Mouse (Mus musculus): ENCODE results near the gene Cryaa. TPM values are rescaled to one million over a fixed set of nuclear protein-coding genes. Genes with fewer than 3 reads are reported as not detected.

The Cryaa gene
- polyA plus RNA-seq, 1 experiment from 2014 or later: not detected

DNA sequence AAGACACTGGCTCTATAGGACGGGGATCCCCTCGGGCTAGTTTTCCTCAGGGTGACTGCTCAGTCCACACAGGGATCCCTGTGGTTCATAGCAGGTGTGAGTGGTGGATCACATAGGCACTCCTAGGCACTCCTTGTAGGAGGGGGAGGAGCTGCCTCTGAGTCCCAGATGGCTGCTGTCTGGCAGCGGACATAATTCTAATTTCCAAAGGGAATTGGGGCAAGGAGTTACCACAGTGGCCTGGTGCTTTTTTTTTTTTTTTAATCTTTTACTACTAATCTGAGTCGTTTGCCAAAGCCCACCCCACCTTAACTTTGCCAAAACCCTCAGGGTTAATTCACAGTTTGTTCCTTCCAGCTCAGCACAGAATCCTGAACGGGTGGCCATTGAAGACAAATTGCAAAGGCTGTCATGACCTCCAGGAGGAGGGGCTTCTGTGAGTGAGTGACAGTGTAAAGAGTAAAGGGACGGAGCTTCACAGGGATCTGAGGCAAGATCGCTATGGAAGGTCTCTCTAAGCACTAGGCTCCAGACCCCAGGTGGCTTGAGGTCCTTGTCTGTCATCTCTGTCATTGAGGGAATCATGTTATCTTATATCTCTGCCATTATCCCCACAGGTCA, 31.6 kb downstream of the Cryaa start:
- Histone ChIP-seq H3K4me3 (ENCODE audit: low read depth, low read length) (no peak overlapping the region), H3K9me3 (ENCODE audit: control insufficient read depth, low read length) (no peaks in the 10 kb centered on the region), H3K27me3 (ENCODE audit: control insufficient read depth, insufficient read depth, low read length) (no peaks in the 10 kb centered on the region), H3K4me1 (replicated peaks; ENCODE audit: control insufficient read depth, insufficient read depth, low read length) (no peaks in the 10 kb centered on the region), H3K4me2 (ENCODE audit: low read depth, low read length, severe bottlenecking) (no peak overlapping the region), H3K9ac (ENCODE audit: low read length) (no peak overlapping the region), H3K36me3 (ENCODE audit: control insufficient read depth, insufficient read depth, low read length) (no peaks in the 10 kb centered on the region), H3K27ac (ENCODE audit: low read depth, low read length) (no peak overlapping the region)
- 63% methylated on average over 7 of the region's 7 CpGs for WGBS
- DNase-seq (ENCODE audit: low spot score) (no peak), ATAC-seq (replicated peaks; ENCODE audit: low FRiP score) (no peak)

DNA sequence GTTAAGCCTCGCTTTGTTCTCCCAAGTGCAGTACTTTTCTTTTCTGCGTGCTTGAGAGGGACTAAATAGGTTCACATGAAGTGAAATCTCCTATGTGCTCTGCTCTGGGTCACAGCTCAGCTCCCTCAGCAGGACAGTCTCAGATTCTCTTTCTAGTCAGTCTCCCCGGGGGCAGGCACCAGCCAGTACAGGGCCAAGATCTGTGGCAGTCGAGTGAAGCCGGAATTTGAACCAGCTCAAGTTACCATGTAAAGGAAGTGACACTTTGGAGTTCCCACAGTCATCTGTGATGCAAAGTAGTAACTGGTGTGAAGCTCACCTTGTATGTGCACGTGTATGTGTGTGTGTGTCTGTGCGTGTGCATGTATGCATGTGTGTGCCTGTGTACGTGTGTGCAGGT, 32.8 kb downstream of the Cryaa start:
- 82% methylated on average over 8 of the region's 8 CpGs for WGBS
- no peak overlapping the region for H3K4me3 ChIP-seq (ENCODE audit: low read depth, low read length)
- H3K27ac ChIP-seq (ENCODE audit: low read depth, low read length): no peak overlapping the region
- ATAC-seq (replicated peaks; ENCODE audit: low FRiP score) (no peak), DNase-seq (ENCODE audit: low spot score) (no peak)
- H3K9ac ChIP-seq (ENCODE audit: low read length): no peak overlapping the region
- H3K9me3 ChIP-seq (ENCODE audit: control insufficient read depth, low read length): no peaks in the 10 kb centered on the region
- no peak overlapping the region for H3K4me2 ChIP-seq (ENCODE audit: low read depth, low read length, severe bottlenecking)
- H3K36me3 ChIP-seq (ENCODE audit: control insufficient read depth, insufficient read depth, low read length): no peaks in the 10 kb centered on the region
- no peaks in the 10 kb centered on the region for H3K27me3 ChIP-seq (ENCODE audit: control insufficient read depth, insufficient read depth, low read length)
- H3K4me1 ChIP-seq (replicated peaks; ENCODE audit: control insufficient read depth, insufficient read depth, low read length): no peaks in the 10 kb centered on the region

DNA sequence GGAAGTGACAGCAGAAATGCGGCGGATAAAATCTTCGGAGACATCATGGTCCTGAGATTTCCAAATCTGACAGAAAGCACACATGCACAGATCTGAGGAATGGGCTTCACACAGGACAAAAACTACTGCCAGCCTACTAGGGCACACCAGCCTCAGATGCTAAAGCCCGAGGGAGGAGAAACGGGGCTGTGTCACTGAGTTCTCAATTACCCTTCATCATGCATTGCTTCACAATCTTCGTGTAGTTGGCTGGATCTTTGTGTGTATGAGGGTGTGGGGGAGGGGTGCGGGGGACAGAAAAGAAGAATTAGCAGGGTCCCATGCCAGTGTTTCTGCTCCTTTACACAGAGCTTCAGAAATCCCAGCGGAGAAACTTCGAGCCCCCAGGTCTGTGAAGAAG, 36.1 kb downstream of the Cryaa start:
- no peaks in the 10 kb centered on the region for H3K36me3 ChIP-seq (ENCODE audit: control insufficient read depth, insufficient read depth, low read length)
- no peak for ATAC-seq (replicated peaks; ENCODE audit: low FRiP score)
- H3K9ac ChIP-seq (ENCODE audit: low read length): no peak overlapping the region
- H3K4me2 ChIP-seq (ENCODE audit: low read depth, low read length, severe bottlenecking): no peak overlapping the region
- no peak overlapping the region for H3K27ac ChIP-seq (ENCODE audit: low read depth, low read length)
- DNase-seq (ENCODE audit: low spot score): no peak
- H3K27me3 ChIP-seq (ENCODE audit: control insufficient read depth, insufficient read depth, low read length): no peaks in the 10 kb centered on the region
- no peaks in the 10 kb centered on the region for H3K9me3 ChIP-seq (ENCODE audit: control insufficient read depth, low read length)
- 75% methylated on average over 9 of the region's 9 CpGs for WGBS
- no peaks in the 10 kb centered on the region for H3K4me1 ChIP-seq (replicated peaks; ENCODE audit: control insufficient read depth, insufficient read depth, low read length)
- no peak overlapping the region for H3K4me3 ChIP-seq (ENCODE audit: low read depth, low read length)

DNA sequence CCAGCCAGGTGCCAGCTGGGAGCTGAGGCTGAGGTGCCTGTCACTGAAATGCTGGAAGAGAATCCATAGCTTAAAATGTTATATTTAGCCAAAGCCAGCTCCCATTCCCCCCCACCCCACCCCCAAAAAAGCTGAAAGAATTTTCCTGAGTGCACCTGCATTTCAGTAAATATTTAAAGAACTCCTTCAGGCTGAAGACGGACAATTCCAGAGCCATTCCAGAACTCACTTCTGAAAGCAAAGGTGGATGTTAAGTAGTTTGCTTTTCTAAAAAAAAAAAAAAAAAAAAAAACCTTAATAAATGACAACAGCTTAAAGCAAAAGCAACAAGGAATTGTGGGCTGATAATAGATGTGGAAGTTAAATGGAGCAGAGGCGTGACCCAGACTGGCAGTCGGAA, 36.5 kb downstream of the Cryaa start:
- H3K9me3 ChIP-seq (ENCODE audit: control insufficient read depth, low read length): no peaks in the 10 kb centered on the region
- ATAC-seq (replicated peaks; ENCODE audit: low FRiP score) (no peak), DNase-seq (ENCODE audit: low spot score) (no peak)
- H3K9ac ChIP-seq (ENCODE audit: low read length): no peak overlapping the region
- WGBS: 88% methylated on average over 3 of the region's 3 CpGs
- no peak overlapping the region for H3K27ac ChIP-seq (ENCODE audit: low read depth, low read length)
- no peaks in the 10 kb centered on the region for H3K36me3 ChIP-seq (ENCODE audit: control insufficient read depth, insufficient read depth, low read length)
- H3K27me3 ChIP-seq (ENCODE audit: control insufficient read depth, insufficient read depth, low read length): no peaks in the 10 kb centered on the region
- no peak overlapping the region for H3K4me2 ChIP-seq (ENCODE audit: low read depth, low read length, severe bottlenecking)
- H3K4me3 ChIP-seq (ENCODE audit: low read depth, low read length): no peak overlapping the region
- no peaks in the 10 kb centered on the region for H3K4me1 ChIP-seq (replicated peaks; ENCODE audit: control insufficient read depth, insufficient read depth, low read length)

DNA sequence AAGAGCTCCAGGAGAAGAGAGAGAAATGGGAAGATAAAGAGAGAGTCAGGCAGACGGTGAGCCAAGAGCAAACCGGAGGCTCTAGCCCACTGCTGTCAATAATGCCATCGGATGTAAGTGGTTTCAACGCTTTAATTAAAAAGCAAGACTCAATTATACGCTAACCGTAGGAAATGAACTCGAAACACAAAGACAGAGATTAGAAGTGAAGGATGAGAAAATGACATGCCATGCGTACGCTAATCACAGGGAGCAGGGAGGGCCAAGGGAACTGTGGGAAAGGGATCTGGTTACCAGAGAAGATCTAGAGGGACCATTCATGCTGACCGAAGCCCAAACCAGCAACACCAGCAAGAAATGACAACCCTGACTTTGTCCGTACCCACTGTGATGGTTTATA, 37.4 kb downstream of the Cryaa start:
- Histone ChIP-seq H3K9ac (ENCODE audit: low read length) (no peak overlapping the region), H3K9me3 (ENCODE audit: control insufficient read depth, low read length) (no peaks in the 10 kb centered on the region), H3K27me3 (ENCODE audit: control insufficient read depth, insufficient read depth, low read length) (no peaks in the 10 kb centered on the region), H3K36me3 (ENCODE audit: control insufficient read depth, insufficient read depth, low read length) (no peaks in the 10 kb centered on the region), H3K4me2 (ENCODE audit: low read depth, low read length, severe bottlenecking) (no peak overlapping the region), H3K27ac (ENCODE audit: low read depth, low read length) (no peak overlapping the region), H3K4me1 (replicated peaks; ENCODE audit: control insufficient read depth, insufficient read depth, low read length) (no peaks in the 10 kb centered on the region), H3K4me3 (ENCODE audit: low read depth, low read length) (no peak overlapping the region)
- DNase-seq (ENCODE audit: low spot score): no peak
- WGBS: 50% methylated on average over 11 of the region's 11 CpGs
- ATAC-seq (replicated peaks; ENCODE audit: low FRiP score): no peak

- H3K4me1 ChIP-seq (replicated peaks; ENCODE audit: control insufficient read depth, insufficient read depth, low read length): peaks cover 2% of the 10 kb centered on the region; the same call in 1 of the 2 replicates
- WGBS: 89% methylated on average over 6 of the region's 6 CpGs
- no peak for DNase-seq (ENCODE audit: low spot score)
- H3K9me3 ChIP-seq (ENCODE audit: control insufficient read depth, low read length): no peaks in the 10 kb centered on the region
- H3K27me3 ChIP-seq (ENCODE audit: control insufficient read depth, insufficient read depth, low read length): no peaks in the 10 kb centered on the region; the same call in 1 of the 2 replicates
- H3K27ac ChIP-seq (ENCODE audit: low read depth, low read length): no peak overlapping the region
- no peak overlapping the region for H3K9ac ChIP-seq (ENCODE audit: low read length)
- ATAC-seq (replicated peaks; ENCODE audit: low FRiP score): no peak
- H3K4me2 ChIP-seq (ENCODE audit: low read depth, low read length, severe bottlenecking): no peak overlapping the region
- no peaks in the 10 kb centered on the region for H3K36me3 ChIP-seq (ENCODE audit: control insufficient read depth, insufficient read depth, low read length)
- H3K4me3 ChIP-seq (ENCODE audit: low read depth, low read length): no peak overlapping the region
Measured at GRCm38 (mm10) chr17:31721637-31722036, 44.0 kb downstream of the Cryaa start.

DNA sequence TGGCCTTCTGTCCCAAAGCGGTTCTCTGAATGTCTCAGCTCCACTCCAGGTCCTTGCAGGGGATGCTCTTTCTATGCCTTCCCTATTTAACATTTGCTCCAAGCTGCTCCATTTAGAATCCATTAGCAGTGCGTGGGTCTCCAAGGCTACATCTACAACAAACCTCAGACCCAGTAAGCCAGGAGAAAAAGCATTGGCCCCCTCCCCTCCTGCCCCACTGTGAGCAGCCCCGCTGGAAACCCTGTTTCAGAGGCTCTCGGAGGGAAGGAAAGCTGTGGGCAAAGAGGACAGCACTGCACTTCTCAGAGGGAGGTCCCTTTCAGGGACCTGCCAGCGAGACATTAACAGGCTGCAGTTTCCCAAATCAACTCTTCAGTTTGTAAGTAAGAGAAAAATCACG, 47.8 kb downstream of the Cryaa start:
- H3K27me3 ChIP-seq (ENCODE audit: control insufficient read depth, insufficient read depth, low read length): no peaks in the 10 kb centered on the region; the same call in 1 of the 2 replicates
- H3K4me2 ChIP-seq (ENCODE audit: low read depth, low read length, severe bottlenecking): no peak overlapping the region
- DNase-seq (ENCODE audit: low spot score): no peak
- H3K9ac ChIP-seq (ENCODE audit: low read length): no peak overlapping the region
- 12% methylated on average over 6 of the region's 6 CpGs for WGBS
- no peak overlapping the region for H3K4me3 ChIP-seq (ENCODE audit: low read depth, low read length)
- no peaks in the 10 kb centered on the region for H3K36me3 ChIP-seq (ENCODE audit: control insufficient read depth, insufficient read depth, low read length)
- no peaks in the 10 kb centered on the region for H3K9me3 ChIP-seq (ENCODE audit: control insufficient read depth, low read length)
- no peak overlapping the region for H3K27ac ChIP-seq (ENCODE audit: low read depth, low read length)
- no peak for ATAC-seq (replicated peaks; ENCODE audit: low FRiP score)
- H3K4me1 ChIP-seq (replicated peaks; ENCODE audit: control insufficient read depth, insufficient read depth, low read length): peaks cover 2% of the 10 kb centered on the region; the same call in 1 of the 2 replicates

GRCm38 (mm10) chr17:31726216-31726615, 48.6 kb downstream of the Cryaa start:
- Histone ChIP-seq H3K4me3 (ENCODE audit: low read depth, low read length) (no peak overlapping the region), H3K27me3 (ENCODE audit: control insufficient read depth, insufficient read depth, low read length) (no peaks in the 10 kb centered on the region; the same call in 1 of the 2 replicates), H3K27ac (ENCODE audit: low read depth, low read length) (no peak overlapping the region), H3K9ac (ENCODE audit: low read length) (no peak overlapping the region), H3K4me2 (ENCODE audit: low read depth, low read length, severe bottlenecking) (no peak overlapping the region), H3K36me3 (ENCODE audit: control insufficient read depth, insufficient read depth, low read length) (no peaks in the 10 kb centered on the region), H3K4me1 (replicated peaks; ENCODE audit: control insufficient read depth, insufficient read depth, low read length) (peaks cover 2% of the 10 kb centered on the region; the same call in 1 of the 2 replicates), H3K9me3 (ENCODE audit: control insufficient read depth, low read length) (no peaks in the 10 kb centered on the region)
- 94% methylated on average over 5 of the region's 5 CpGs for WGBS
- ATAC-seq (replicated peaks; ENCODE audit: low FRiP score): no peak
- DNase-seq (ENCODE audit: low spot score): no peak

DNA sequence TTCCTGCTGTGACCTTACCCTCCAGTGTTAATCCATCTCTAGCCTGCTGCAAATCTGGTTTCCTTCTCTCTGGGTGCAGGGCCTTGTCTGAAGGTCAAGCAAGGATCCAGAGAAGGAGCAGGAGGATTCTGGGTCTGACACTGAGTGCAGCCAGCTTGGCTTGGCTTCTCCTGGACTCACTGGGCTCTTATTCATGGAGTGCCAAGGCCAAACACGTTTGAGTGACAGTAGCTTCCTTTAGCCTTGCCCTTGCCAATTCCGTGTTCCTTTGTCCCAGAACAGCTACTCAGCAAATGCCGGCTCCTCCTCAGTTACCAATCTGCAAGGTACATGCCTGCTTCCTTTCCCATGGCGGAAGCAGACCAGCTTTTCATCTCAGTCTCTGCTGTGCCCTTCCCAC, 49.6 kb downstream of the Cryaa start:
- Histone ChIP-seq H3K27ac (ENCODE audit: low read depth, low read length) (no peak overlapping the region), H3K4me3 (ENCODE audit: low read depth, low read length) (no peak overlapping the region), H3K36me3 (ENCODE audit: control insufficient read depth, insufficient read depth, low read length) (no peaks in the 10 kb centered on the region), H3K4me2 (ENCODE audit: low read depth, low read length, severe bottlenecking) (no peak overlapping the region), H3K27me3 (ENCODE audit: control insufficient read depth, insufficient read depth, low read length) (no peaks in the 10 kb centered on the region), H3K4me1 (replicated peaks; ENCODE audit: control insufficient read depth, insufficient read depth, low read length) (peaks cover 2% of the 10 kb centered on the region; the same call in 1 of the 2 replicates), H3K9me3 (ENCODE audit: control insufficient read depth, low read length) (no peaks in the 10 kb centered on the region), H3K9ac (ENCODE audit: low read length) (no peak overlapping the region)
- no peak for DNase-seq (ENCODE audit: low spot score)
- no peak for ATAC-seq (replicated peaks; ENCODE audit: low FRiP score)
- 64% methylated on average over 4 of the region's 4 CpGs for WGBS

Measured in forebrain, embryonic 11.5 days (tissue).